Mouse (Mus musculus) brain, embryonic 14.5 days (tissue): Measurements from ENCODE around the gene Ssr2.

Experiments
- CTCF ChIP-seq: fragments of 200-500 bp; IDR thresholded peaks from 2 replicates; pipeline ENCODE4 v1.5.1; 2012; ENCODE audit warnings: inconsistent platforms, mild to moderate bottlenecking, moderate library complexity, borderline replicate concordance; ENCODE audit not compliant: insufficient read depth, insufficient read length; ENCODE audit errors: extremely low read depth
- POLR2A ChIP-seq: fragments of 200-500 bp; IDR thresholded peaks from 2 replicates; pipeline ENCODE4 v1.6.1; 2012; ENCODE audit warnings: mild to moderate bottlenecking, inconsistent platforms, borderline replicate concordance; ENCODE audit not compliant: poor library complexity, insufficient read depth, insufficient read length, severe bottlenecking; ENCODE audit errors: extremely low read depth

- no peak for TF ChIP-seq CTCF
- TF ChIP-seq POLR2A, result no peak
Observed at GRCm38 (mm10) chr3:88528646-88529045, 47.0 kb upstream of the Ssr2 start.
